Comparison of ENCODE assay signal across 16 mouse cellular contexts in genomic region chr1:40936729-40937128, GRCm38 (mm10).
"Had no signal": no experiment of that assay in that cellular context is flagged by ENCODE, and none has a peak within 500 bp of the region (broad histone marks: within the 10 kb centered on the region; RNA-seq: fewer than 3 reads in every experiment).

No protein-coding gene starts in this region.

- DNase-seq: retina, postnatal 1 day; right cerebral cortex, adult 18-20 months; right cerebral cortex, postnatal 14 days; right cerebral cortex, postnatal 25 days; right cerebral cortex, postnatal 4 days; spleen, adult 18-20 months; thymus, adult 18-20 months; thymus, adult 2 months; thymus, postnatal 14 days; thymus, postnatal 25 days; thymus, postnatal 36 days; thymus, postnatal 4 days had no signal

- H3K4me3 ChIP-seq: neural tube, embryonic 12.5 days; neural tube, embryonic 13.5 days; neural tube, embryonic 15.5 days; stomach, embryonic 15.5 days had no signal

- H3K36me3 ChIP-seq: neural tube, embryonic 12.5 days; neural tube, embryonic 13.5 days; neural tube, embryonic 15.5 days; stomach, embryonic 15.5 days had no signal

- H3K4me2 ChIP-seq: neural tube, embryonic 12.5 days; neural tube, embryonic 13.5 days; neural tube, embryonic 15.5 days; stomach, embryonic 15.5 days had no signal

- H3K27me3 ChIP-seq: neural tube, embryonic 12.5 days; neural tube, embryonic 13.5 days; neural tube, embryonic 15.5 days; stomach, embryonic 15.5 days had no signal
